Mouse (Mus musculus): ENCODE results near the gene Rnase9.

GRCm38 (mm10) chr14:51036214-51036613, 5.5 kb downstream of the Rnase9 start:
- no peak for TF ChIP-seq EP300 (IDR thresholded peaks at IDR 0.05; ENCODE audit: low read length)
- TF ChIP-seq POLR2A (IDR thresholded peaks at IDR 0.05; ENCODE audit: low read depth, low read length) = no peak
- TF ChIP-seq USF1 (IDR thresholded peaks at IDR 0.05; ENCODE audit: low read depth, low read length) = no peak
- TF ChIP-seq CTCF (conservative IDR thresholded peaks at IDR 0.05 in 1 of 2, IDR thresholded peaks at IDR 0.05 in 1 of 2; ENCODE audit: low read depth in 2 of 2, low read length in 2 of 2) = no peak
- TF ChIP-seq MAX (IDR thresholded peaks at IDR 0.05; ENCODE audit: low read length) = no peak
- no peak for TF ChIP-seq ELF1 (IDR thresholded peaks at IDR 0.05; ENCODE audit: low read depth, low read length)
- no peak for TF ChIP-seq MAFK (IDR thresholded peaks at IDR 0.05; ENCODE audit: insufficient replicate concordance, low read length)
